Mouse (Mus musculus) neutrophil, adult 5-6 weeks (primary cell): ENCODE data around the gene Synj2bp. TPM values are rescaled to one million over a fixed set of nuclear protein-coding genes. Genes with fewer than 3 reads are reported as not detected.
"Not testable (repeated sequence)": the region's sequence is repeated elsewhere in the genome, so short reads cannot be mapped to it uniquely, and the experiment has no call there.

Source experiments
- ATAC-seq: fragments of 151-379, 151-347 bp; 2 replicates; pipeline ENCODE4 v1.8.0; 2017; ENCODE audit warnings: mild to moderate bottlenecking, moderate TSS enrichment; ENCODE audit not compliant: insufficient number of reproducible peaks, poor library complexity, low FRiP score, severe bottlenecking; ENCODE audit errors: extremely low read depth
- total RNA-seq: library from RNA; stranded (forward); fragments of 200-1000 nt; gene quantifications from 2 replicates; pipeline ENCODE4 v1.2.3, GENCODE M21; 2017

The Synj2bp gene
- total RNA-seq, result 40.0 and 40.6 TPM in 2 replicates

- peak; percentile 82 for ATAC-seq
These were observed at the start of gene Synj2bp, which contains the start of gene Gm20498 for GRCm38 (mm10) chr12:81532316-81533028. Synj2bp (minus strand) TSS chr12:81532911. Gm20498 (minus strand) TSS chr12:81532905.

GRCm38 (mm10) chr12:81568374-81568773 lies 35.7 kb upstream of the Synj2bp start, which contains the start of gene Adam21:
Adam21 (minus strand) TSS chr12:81568474.
- no peak for ATAC-seq

- ATAC-seq, result no peak
These were observed 35.2 kb upstream of the Synj2bp start for GRCm38 (mm10) chr12:81567931-81568330.

- ATAC-seq, result no peak
These were observed 31.5 kb upstream of the Synj2bp start for GRCm38 (mm10) chr12:81564173-81564572.

- no peak for ATAC-seq
These were observed 16.6 kb upstream of the Synj2bp start for GRCm38 (mm10) chr12:81549286-81549685.

- no peak for ATAC-seq
These were observed 14.5 kb upstream of the Synj2bp start for GRCm38 (mm10) chr12:81547163-81547562.

- ATAC-seq, result no peak
These were observed 313 bp upstream of the Synj2bp start for GRCm38 (mm10) chr12:81533029-81533419.

GRCm38 (mm10) chr12:81530587-81530986 lies 2.1 kb downstream of the Synj2bp start:
- not testable (repeated sequence) for ATAC-seq

GRCm38 (mm10) chr12:81496906-81497305 lies 35.8 kb downstream of the Synj2bp start:
- ATAC-seq, result not testable (repeated sequence)

- no peak for ATAC-seq
These were observed 42.2 kb downstream of the Synj2bp start for GRCm38 (mm10) chr12:81490491-81490890.

- ATAC-seq, result no peak
These were observed 47.4 kb downstream of the Synj2bp start for GRCm38 (mm10) chr12:81485311-81485710.

GRCm38 (mm10) chr12:81484727-81485191 lies 48.0 kb downstream of the Synj2bp start, which contains the start of gene Cox16:
Cox16 (minus strand) TSS chr12:81485127.
- ATAC-seq, result peak; percentile 89

- no peak for ATAC-seq
These were observed 48.5 kb downstream of the Synj2bp start for GRCm38 (mm10) chr12:81484212-81484611.

- no peak for ATAC-seq
These were observed 49.1 kb downstream of the Synj2bp start for GRCm38 (mm10) chr12:81483656-81484055.

- ATAC-seq, result not testable (repeated sequence)
These were observed 73.7 kb downstream of the Synj2bp start for GRCm38 (mm10) chr12:81459051-81459450.

Other genes starting within 250 kb of the Synj2bp start
- gene Slc8a3, start 199.7 kb downstream of the Synj2bp start, total RNA-seq, result not detected in 2 replicates
- gene Gm4787, start 153.4 kb downstream of the Synj2bp start, total RNA-seq, result 0.47 and 0.74 TPM in 2 replicates
- 2.0 and 2.5 TPM in 2 replicates for gene Adam4, start 111.0 kb downstream of the Synj2bp start, total RNA-seq
- gene Cox16, start 47.8 kb downstream of the Synj2bp start, total RNA-seq, result 61.4 and 65.4 TPM in 2 replicates
- 20.5 and 25.6 TPM in 2 replicates for gene Gm20498, start within 50 bp of the Synj2bp start, total RNA-seq
- gene Adam21, start 35.6 kb upstream of the Synj2bp start, total RNA-seq, result 0.12 and 0.47 TPM in 2 replicates
- 49.2 and 52.9 TPM in 2 replicates for gene Med6, start 62.1 kb upstream of the Synj2bp start, total RNA-seq
- 0.37 TPM in 1 of 2 replicates, not detected in the other for gene Ttc9, start 98.3 kb upstream of the Synj2bp start, total RNA-seq
- gene Map3k9, start 248.3 kb upstream of the Synj2bp start, total RNA-seq, result 26.3 and 30.1 TPM in 2 replicates